Mouse (Mus musculus) heart, embryonic 15.5 days (tissue): Measurements from ENCODE around the gene Syndig1. TPM values are rescaled to one million over a fixed set of nuclear protein-coding genes. Genes with fewer than 3 reads are reported as not detected.

ENCODE experiments used
- ATAC-seq: fragments of 200-750 bp; cut with Nextera tagmentation; replicated peaks from 2 replicates; pipeline ENCODE4 v1.8.0; 2017; ENCODE audit warnings: low read depth, moderate TSS enrichment; ENCODE audit not compliant: insufficient number of reproducible peaks, insufficient read depth, low FRiP score
- H3K27ac ChIP-seq: fragments of 300-500 bp; sonication (generic); 2 replicates; pipeline ENCODE4 v1.5.1; 2015; ENCODE audit warnings: mild to moderate bottlenecking, inconsistent platforms
- H3K27me3 ChIP-seq: fragments of 300-500 bp; sonication (generic); 2 replicates; pipeline ENCODE4 v1.6.1; 2015; ENCODE audit warnings: inconsistent platforms
- H3K36me3 ChIP-seq: fragments of 300-500 bp; sonication (generic); 2 replicates; pipeline ENCODE4 v1.6.1; 2015; ENCODE audit warnings: mild to moderate bottlenecking, inconsistent platforms
- H3K4me1 ChIP-seq: fragments of 300-500 bp; sonication (generic); replicated peaks from 2 replicates; pipeline ENCODE4 v1.6.1; 2015; ENCODE audit warnings: inconsistent platforms
- H3K4me2 ChIP-seq: fragments of 300-500 bp; sonication (generic); 2 replicates; pipeline ENCODE4 v1.6.1; 2015; ENCODE audit warnings: inconsistent platforms, mild to moderate bottlenecking, moderate library complexity
- H3K4me3 ChIP-seq: fragments of 300-500 bp; sonication (generic); 2 replicates; pipeline ENCODE4 v1.5.1; 2015; ENCODE audit warnings: mild to moderate bottlenecking, inconsistent platforms
- H3K9ac ChIP-seq: fragments of 300-500 bp; sonication (generic); 2 replicates; pipeline ENCODE4 v1.6.1; 2015; ENCODE audit warnings: mild to moderate bottlenecking, inconsistent platforms
- H3K9me3 ChIP-seq: fragments of 300-500 bp; sonication (generic); replicated peaks from 2 replicates; pipeline ENCODE4 v1.6.1; 2016; ENCODE audit warnings: inconsistent platforms
- WGBS: fragments of 180-500 bp; shearing (Covaris S2); methylation state at CpG from one replicate; pipeline ENCODE4 v1.1.7; 2015; ENCODE audit warnings: mixed read lengths; 5-methylcytosine and 5-hydroxymethylcytosine counted together
- polyA plus RNA-seq: library from polyadenylated mRNA; unstranded; fragments of >200 nt; fragmentation: Nextera tagmentation; extraction: Ambion mirVana; gene quantifications from 2 replicates; pipeline ENCODE4 v1.2.1, GENCODE M21; 2015

Gene Syndig1
- polyA plus RNA-seq, 1 experiment from 2014 or later: 2.7 TPM

- Histone ChIP-seq H3K9me3 (no peaks in the 10 kb centered on the region), H3K4me1 (no peaks in the 10 kb centered on the region), H3K4me2 (no peak overlapping the region), H3K36me3 (no peaks in the 10 kb centered on the region), H3K4me3 (no peak overlapping the region), H3K27ac (no peak overlapping the region), H3K9ac (no peak overlapping the region), H3K27me3 (no peaks in the 10 kb centered on the region)
- no peak for ATAC-seq
- WGBS: 70% methylated on average over 1 of the region's 1 CpGs
These were observed 154.1 kb downstream of the Syndig1 start for GRCm38 (mm10) chr2:149983107-149983506.

DNA sequence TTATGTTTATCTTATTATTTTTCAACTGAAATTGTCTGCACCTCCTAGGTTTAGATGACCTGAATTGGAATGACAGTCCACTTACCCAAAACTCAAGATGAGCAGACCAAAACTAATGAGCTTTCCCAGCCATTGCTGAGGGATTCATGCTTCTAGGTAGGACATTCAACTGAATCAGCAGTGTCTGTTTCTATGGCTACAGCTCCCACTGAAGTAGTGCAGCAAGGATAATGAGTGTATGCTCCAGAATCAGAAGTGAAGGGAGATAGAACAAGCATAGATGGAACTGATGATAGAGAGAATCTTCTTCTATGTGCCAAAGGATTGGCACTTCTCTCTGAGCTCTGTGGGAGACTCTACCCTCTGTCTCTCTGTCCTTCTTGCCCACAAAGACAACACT is 158.6 kb downstream of the Syndig1 start:
- Histone ChIP-seq H3K27me3 (no peaks in the 10 kb centered on the region), H3K4me3 (no peak overlapping the region), H3K9me3 (no peaks in the 10 kb centered on the region), H3K4me2 (no peak overlapping the region), H3K27ac (no peak overlapping the region), H3K36me3 (no peaks in the 10 kb centered on the region), H3K4me1 (no peaks in the 10 kb centered on the region), H3K9ac (no peak overlapping the region)
- no peak for ATAC-seq

DNA sequence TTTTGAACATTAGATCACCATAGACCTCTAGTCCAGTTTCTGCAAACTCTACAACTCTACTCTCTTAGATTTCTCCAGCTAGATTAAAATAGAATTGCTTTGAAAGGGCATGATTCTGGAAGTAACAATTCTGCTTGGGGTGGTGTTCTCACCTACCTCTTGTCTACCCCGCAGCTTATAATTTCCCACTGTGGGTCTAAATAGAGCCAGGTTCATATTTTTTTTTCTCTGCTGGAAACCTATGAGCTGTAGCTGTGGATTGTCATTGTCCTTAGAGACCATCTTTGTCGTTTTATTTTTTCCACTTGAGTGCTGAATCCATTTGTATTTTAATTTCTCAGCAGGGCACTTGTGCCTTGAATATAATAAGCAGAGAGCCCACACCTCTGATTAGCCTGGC is 162.5 kb downstream of the Syndig1 start:
- H3K4me2 ChIP-seq: no peak overlapping the region
- H3K9me3 ChIP-seq: no peaks in the 10 kb centered on the region
- H3K9ac ChIP-seq: no peak overlapping the region
- no peaks in the 10 kb centered on the region for H3K36me3 ChIP-seq
- H3K4me3 ChIP-seq: no peak overlapping the region
- H3K27ac ChIP-seq: no peak overlapping the region
- WGBS: 62% methylated on average over 2 of the region's 2 CpGs
- H3K27me3 ChIP-seq: no peaks in the 10 kb centered on the region
- H3K4me1 ChIP-seq: no peaks in the 10 kb centered on the region
- no peak for ATAC-seq

DNA sequence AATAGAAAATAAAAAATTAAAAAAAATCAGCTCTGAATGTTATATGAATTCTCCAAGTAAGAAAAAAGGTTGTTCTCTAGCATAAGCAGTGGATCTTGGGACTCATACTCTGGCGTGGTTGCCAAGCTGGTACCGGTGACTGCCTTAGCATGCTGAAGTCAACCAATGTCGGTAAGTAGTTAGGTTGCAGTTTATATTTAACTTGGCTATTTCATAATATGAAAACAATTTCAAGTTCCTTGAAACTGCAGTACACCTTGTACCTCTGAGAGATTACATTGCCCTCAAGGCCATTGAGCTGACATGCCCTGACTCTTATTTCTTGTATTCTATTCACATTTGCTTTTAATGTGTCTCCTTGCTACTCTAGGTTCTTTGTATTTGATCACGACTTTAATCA is 163.9 kb downstream of the Syndig1 start:
- Histone ChIP-seq H3K36me3 (no peaks in the 10 kb centered on the region), H3K27me3 (no peaks in the 10 kb centered on the region), H3K4me3 (no peak overlapping the region), H3K4me2 (no peak overlapping the region), H3K9me3 (no peaks in the 10 kb centered on the region), H3K4me1 (no peaks in the 10 kb centered on the region), H3K9ac (no peak overlapping the region), H3K27ac (no peak overlapping the region)
- WGBS: 83% methylated on average over 4 of the region's 4 CpGs
- ATAC-seq: no peak

GRCm38 (mm10) chr2:149996382-149996964 is 167.5 kb downstream of the Syndig1 start:
- Histone ChIP-seq H3K4me2 (no peak overlapping the region), H3K27me3 (no peaks in the 10 kb centered on the region), H3K36me3 (no peaks in the 10 kb centered on the region), H3K4me1 (no peaks in the 10 kb centered on the region), H3K27ac (no peak overlapping the region), H3K9ac (no peak overlapping the region), H3K4me3 (no peak overlapping the region), H3K9me3 (no peaks in the 10 kb centered on the region)
- ATAC-seq: no peak
- 71% methylated on average over 5 of the region's 5 CpGs for WGBS

- H3K9me3 ChIP-seq: no peaks in the 10 kb centered on the region
- H3K4me3 ChIP-seq: no peak overlapping the region
- ATAC-seq: no peak
- no peaks in the 10 kb centered on the region for H3K27me3 ChIP-seq
- H3K27ac ChIP-seq: no peak overlapping the region
- WGBS: 97% methylated on average over 2 of the region's 2 CpGs
- no peak overlapping the region for H3K4me2 ChIP-seq
- H3K36me3 ChIP-seq: no peaks in the 10 kb centered on the region
- H3K9ac ChIP-seq: no peak overlapping the region
- H3K4me1 ChIP-seq: no peaks in the 10 kb centered on the region
These were observed 168.6 kb downstream of the Syndig1 start for GRCm38 (mm10) chr2:149997657-149998056.

DNA sequence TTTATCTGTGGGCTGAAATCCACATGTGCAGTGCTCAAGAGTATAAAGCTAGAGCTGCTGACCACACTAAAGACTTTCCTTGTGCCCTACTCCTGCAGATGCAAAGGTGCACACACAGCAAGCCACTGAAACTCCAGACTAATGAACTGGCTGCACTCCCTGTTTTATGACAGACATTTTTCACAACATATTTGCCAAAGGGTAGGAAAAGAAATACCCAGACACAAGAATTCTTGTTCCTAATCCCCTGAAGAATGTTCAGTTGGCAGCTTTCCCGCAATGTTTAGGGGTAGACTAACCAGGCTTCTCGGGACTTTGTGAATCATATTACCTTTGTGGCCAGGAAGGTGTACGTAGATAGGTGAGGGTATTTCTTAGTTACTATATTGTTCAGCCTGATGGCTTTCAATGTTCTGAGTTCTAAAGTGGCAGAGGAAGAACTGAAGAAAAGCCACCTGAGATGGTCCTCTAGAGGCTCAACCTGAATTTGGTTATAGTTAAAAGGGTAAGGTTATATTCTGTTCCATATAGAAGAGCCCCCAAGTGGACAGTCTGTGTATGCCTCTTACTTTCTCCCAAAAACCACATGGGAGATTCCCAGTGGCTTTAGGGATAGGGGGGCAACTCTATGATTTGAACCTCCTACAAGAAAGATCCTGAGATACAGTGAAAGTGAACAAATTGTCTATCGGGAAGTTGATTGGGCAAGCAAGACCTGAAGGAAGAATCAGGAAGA is 169.5 kb downstream of the Syndig1 start:
- Histone ChIP-seq H3K4me3 (no peak overlapping the region), H3K27ac (no peak overlapping the region), H3K9ac (no peak overlapping the region), H3K9me3 (no peaks in the 10 kb centered on the region), H3K4me2 (no peak overlapping the region), H3K36me3 (no peaks in the 10 kb centered on the region), H3K27me3 (no peaks in the 10 kb centered on the region), H3K4me1 (no peaks in the 10 kb centered on the region)
- ATAC-seq: no peak
- 73% methylated on average over 4 of the region's 4 CpGs for WGBS

GRCm38 (mm10) chr2:150000564-150000963 is 171.6 kb downstream of the Syndig1 start:
- no peak overlapping the region for H3K4me3 ChIP-seq
- WGBS: 80% methylated on average over 2 of the region's 2 CpGs
- H3K9me3 ChIP-seq: no peaks in the 10 kb centered on the region
- H3K4me2 ChIP-seq: no peak overlapping the region
- ATAC-seq: no peak
- H3K4me1 ChIP-seq: no peaks in the 10 kb centered on the region
- H3K27me3 ChIP-seq: no peaks in the 10 kb centered on the region
- no peak overlapping the region for H3K27ac ChIP-seq
- no peaks in the 10 kb centered on the region for H3K36me3 ChIP-seq
- no peak overlapping the region for H3K9ac ChIP-seq

DNA sequence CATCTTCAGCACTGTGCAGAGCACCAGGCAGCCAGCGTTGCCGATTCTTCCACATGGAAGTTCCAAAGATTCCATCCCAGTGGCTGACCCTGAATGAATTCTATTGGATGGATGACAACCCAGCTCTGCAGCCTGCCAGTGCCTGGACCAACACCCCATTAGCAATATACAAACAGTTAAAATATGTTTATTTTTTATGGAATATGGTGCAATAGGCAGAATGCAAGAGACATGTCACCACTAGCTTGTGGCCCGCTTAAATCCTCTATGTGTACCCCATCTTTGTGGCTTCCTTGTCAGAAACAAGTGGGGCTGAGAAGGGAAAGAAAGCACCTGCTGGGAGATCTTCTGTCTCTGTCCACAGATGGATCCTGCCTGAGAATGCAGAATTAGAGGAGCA is 174.5 kb downstream of the Syndig1 start:
- H3K27ac ChIP-seq: no peak overlapping the region
- H3K9ac ChIP-seq: no peak overlapping the region
- ATAC-seq: no peak
- H3K4me3 ChIP-seq: no peak overlapping the region
- H3K4me1 ChIP-seq: no peaks in the 10 kb centered on the region
- WGBS: 89% methylated on average over 3 of the region's 3 CpGs
- H3K9me3 ChIP-seq: no peaks in the 10 kb centered on the region
- H3K36me3 ChIP-seq: no peaks in the 10 kb centered on the region
- no peak overlapping the region for H3K4me2 ChIP-seq
- no peaks in the 10 kb centered on the region for H3K27me3 ChIP-seq

GRCm38 (mm10) chr2:150012787-150013346 is 183.9 kb downstream of the Syndig1 start:
- Histone ChIP-seq H3K4me3 (no peak overlapping the region), H3K27me3 (no peaks in the 10 kb centered on the region), H3K9ac (no peak overlapping the region), H3K27ac (no peak overlapping the region), H3K9me3 (no peaks in the 10 kb centered on the region), H3K4me2 (no peak overlapping the region), H3K36me3 (no peaks in the 10 kb centered on the region), H3K4me1 (no peaks in the 10 kb centered on the region)
- 67% methylated on average over 6 of the region's 6 CpGs for WGBS
- no peak for ATAC-seq

DNA sequence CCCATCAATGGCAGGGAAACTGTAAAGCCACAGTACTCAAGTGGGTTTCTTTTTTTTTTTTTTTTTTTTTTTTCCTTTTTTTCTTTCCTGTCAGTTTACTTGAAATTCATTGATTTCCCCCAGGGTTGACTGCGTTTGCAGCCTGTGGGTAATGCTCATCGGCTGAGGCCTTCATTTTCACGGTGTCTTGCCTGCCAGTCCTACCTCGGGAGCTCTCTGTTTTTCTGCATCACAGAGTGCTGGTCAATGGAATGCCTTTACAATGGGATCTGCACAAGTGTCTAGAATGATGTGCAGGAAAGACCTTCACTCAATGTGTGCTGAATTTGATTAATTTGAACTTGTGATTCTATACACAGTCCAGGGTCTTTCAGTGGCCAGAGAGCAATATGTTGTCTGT is 184.8 kb downstream of the Syndig1 start:
- H3K4me2 ChIP-seq: no peak overlapping the region
- no peak overlapping the region for H3K4me3 ChIP-seq
- H3K27me3 ChIP-seq: no peaks in the 10 kb centered on the region
- no peaks in the 10 kb centered on the region for H3K9me3 ChIP-seq
- no peak overlapping the region for H3K9ac ChIP-seq
- H3K4me1 ChIP-seq: no peaks in the 10 kb centered on the region
- no peaks in the 10 kb centered on the region for H3K36me3 ChIP-seq
- no peak for ATAC-seq
- 75% methylated on average over 4 of the region's 4 CpGs for WGBS
- H3K27ac ChIP-seq: no peak overlapping the region

DNA sequence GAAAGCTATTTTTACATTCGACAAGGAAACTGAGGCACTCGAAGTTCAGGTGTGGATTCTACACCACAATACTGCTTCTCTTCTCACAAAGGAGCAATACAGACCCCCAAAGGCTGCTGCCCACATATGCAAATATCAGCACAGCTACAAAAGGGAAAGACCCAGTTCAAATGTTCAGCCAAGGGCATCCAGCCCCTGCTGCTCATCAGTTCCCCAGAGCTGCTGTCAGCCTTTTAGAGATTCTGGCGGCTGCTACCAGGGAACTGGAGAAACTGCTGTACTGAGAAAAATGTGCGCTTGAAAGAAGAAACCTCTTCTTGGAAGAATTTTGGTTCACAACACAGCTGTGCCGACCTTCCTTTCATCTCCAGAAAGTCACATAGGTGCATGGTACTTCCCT is 187.3 kb downstream of the Syndig1 start:
- ATAC-seq: no peak
- H3K27me3 ChIP-seq: no peaks in the 10 kb centered on the region
- no peaks in the 10 kb centered on the region for H3K36me3 ChIP-seq
- no peak overlapping the region for H3K4me2 ChIP-seq
- no peaks in the 10 kb centered on the region for H3K9me3 ChIP-seq
- 65% methylated on average over 5 of the region's 5 CpGs for WGBS
- H3K9ac ChIP-seq: no peak overlapping the region
- H3K4me1 ChIP-seq: no peaks in the 10 kb centered on the region
- H3K4me3 ChIP-seq: no peak overlapping the region
- no peak overlapping the region for H3K27ac ChIP-seq
